Mouse (Mus musculus) gastrocnemius, postnatal 25 days (tissue): ENCODE measurements around the gene Tmem102. TPM values are rescaled to one million over a fixed set of nuclear protein-coding genes. Genes with fewer than 3 reads are reported as not detected.

Source experiments
- DNase-seq: peaks from one replicate; pipeline ENCODE4 v3.0.0; 2022
- total RNA-seq, 2 experiments: library from RNA; stranded (reverse); gene quantifications; 1 replicate in 1 of 2; 2 replicates in 1 of 2; pipeline ENCODE4 v1.2.3; 2021

Gene Tmem102
- total RNA-seq, 2 experiments from 2014 or later = 0.18 to 0.35 TPM

GRCm38 (mm10) chr11:69757303-69758089, 47.9 kb downstream of the Tmem102 start:
- no peak for DNase-seq

DNA sequence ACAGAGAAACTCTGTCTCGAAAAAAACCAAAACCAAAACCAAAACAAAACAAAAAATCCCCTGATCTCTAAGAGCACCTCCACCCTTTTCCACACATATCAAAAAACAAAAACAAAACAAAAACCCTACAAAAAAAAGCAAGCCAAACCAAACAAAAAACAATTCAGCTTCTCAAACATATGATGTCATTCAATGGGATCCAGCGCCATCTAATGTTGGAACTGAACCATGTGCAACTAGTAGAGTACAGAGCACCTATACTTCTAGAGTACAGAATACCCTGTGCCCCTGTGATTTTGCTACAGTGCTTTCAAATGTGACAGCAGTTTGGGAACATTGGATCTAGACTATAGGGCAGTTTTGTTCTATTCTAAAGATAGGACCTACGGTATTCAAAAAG, 50.7 kb downstream of the Tmem102 start:
- DNase-seq = no peak

- no peak for DNase-seq
These were observed 51.2 kb downstream of the Tmem102 start for GRCm38 (mm10) chr11:69754233-69754632.

Other genes starting within 250 kb of the Tmem102 start
- gene Efnb3, start 245.4 kb downstream of the Tmem102 start, total RNA-seq = under 1 TPM; 0.35 to 0.69 TPM
- 1 to 10 TPM; 3.4 to 3.7 TPM for gene Wrap53, start 225.4 kb downstream of the Tmem102 start, total RNA-seq
- 10 to 100 TPM; 12.2 to 12.7 TPM for gene Trp53, start 225.3 kb downstream of the Tmem102 start, total RNA-seq
- 100 to 1,000 TPM; 365 to 378 TPM for gene Atp1b2, start 199.7 kb downstream of the Tmem102 start, total RNA-seq
- gene Shbg, start 187.7 kb downstream of the Tmem102 start, total RNA-seq = under 1 TPM in 1 of 2 experiments, not detected in 1; 0.62 TPM
- 1 to 10 TPM; 2.3 to 2.8 TPM for gene Sat2, start 183.6 kb downstream of the Tmem102 start, total RNA-seq
- 10 to 100 TPM; 76.0 to 77.1 TPM for gene Fxr2, start 172.6 kb downstream of the Tmem102 start, total RNA-seq
- gene Sox15, start 150.3 kb downstream of the Tmem102 start, total RNA-seq = not detected
- gene Mpdu1, start 143.0 kb downstream of the Tmem102 start, total RNA-seq = 10 to 100 TPM in 1 of 2 experiments, 1 to 10 TPM in 1; 6.6 to 10.0 TPM
- 1 to 10 TPM; 1.3 to 9.1 TPM for gene Cd68, start 139.5 kb downstream of the Tmem102 start, total RNA-seq
- gene Eif4a1, start 133.2 kb downstream of the Tmem102 start, total RNA-seq = 100 to 1,000 TPM in 1 of 2 experiments, 10 to 100 TPM in 1; 99.8 to 102 TPM
- 10 to 100 TPM; 19.1 to 23.5 TPM for gene Senp3, start 123.5 kb downstream of the Tmem102 start, total RNA-seq
- gene Tnfsf13, start 119.8 kb downstream of the Tmem102 start, total RNA-seq = 1 to 10 TPM in 1 of 2 experiments, under 1 TPM in 1; 0.67 to 1.5 TPM
- gene Tnfsf12, start 109.8 kb downstream of the Tmem102 start, total RNA-seq = 10 to 100 TPM in 1 of 2 experiments, 1 to 10 TPM in 1; 8.3 to 11.6 TPM
- 1 to 10 TPM in 1 of 2 experiments, under 1 TPM in 1; 0.87 to 2.1 TPM for gene Tnfsfm13, start 109.5 kb downstream of the Tmem102 start, total RNA-seq
- gene Polr2a, start 47.0 kb downstream of the Tmem102 start, total RNA-seq = 10 to 100 TPM; 24.7 to 27.5 TPM
- gene Slc35g3, start 43.7 kb downstream of the Tmem102 start, total RNA-seq = not detected
- gene Zbtb4, start 39.7 kb downstream of the Tmem102 start, total RNA-seq = 10 to 100 TPM; 23.0 to 28.1 TPM
- gene Chrnb1, start 9.7 kb downstream of the Tmem102 start, total RNA-seq = 10 to 100 TPM; 36.2 to 53.1 TPM
- gene Fgf11, start 3.8 kb downstream of the Tmem102 start, total RNA-seq = 1 to 10 TPM; 6.3 to 6.7 TPM
- not detected for gene Gm39566, start 9.7 kb upstream of the Tmem102 start, total RNA-seq
- not detected for gene Spem2, start 12.8 kb upstream of the Tmem102 start, total RNA-seq
- gene Spem1, start 16.6 kb upstream of the Tmem102 start, total RNA-seq = not detected
- 1 to 10 TPM; 3.1 to 3.9 TPM for gene Nlgn2, start 32.2 kb upstream of the Tmem102 start, total RNA-seq
- 100 to 1,000 TPM; 126 to 144 TPM for gene Tmem256, start 32.9 kb upstream of the Tmem102 start, total RNA-seq
- gene Plscr3, start 40.8 kb upstream of the Tmem102 start, total RNA-seq = 10 to 100 TPM; 10.8 to 13.7 TPM
- gene Tnk1, start 53.1 kb upstream of the Tmem102 start, total RNA-seq = under 1 TPM in 1 of 2 experiments, not detected in 1; 0.11 TPM
- not detected for gene Tmem95, start 72.4 kb upstream of the Tmem102 start, total RNA-seq
- 1 to 10 TPM; 1.7 to 2.2 TPM for gene Kctd11, start 75.8 kb upstream of the Tmem102 start, total RNA-seq
- under 1 TPM; 0.26 to 0.38 TPM for gene Acap1, start 89.9 kb upstream of the Tmem102 start, total RNA-seq
- gene 2810408A11Rik, start 95.4 kb upstream of the Tmem102 start, total RNA-seq = not detected
- gene Neurl4, start 95.4 kb upstream of the Tmem102 start, total RNA-seq = 10 to 100 TPM; 25.4 to 26.0 TPM
- 10 to 100 TPM; 34.6 to 35.2 TPM for gene Gps2, start 108.3 kb upstream of the Tmem102 start, total RNA-seq
- 100 to 1,000 TPM; 417 to 422 TPM for gene Eif5a, start 116.3 kb upstream of the Tmem102 start, total RNA-seq
- 10 to 100 TPM; 10.4 to 10.9 TPM for gene Ybx2, start 130.2 kb upstream of the Tmem102 start, total RNA-seq
- 100 to 1,000 TPM; 306 to 340 TPM for gene Slc2a4, start 142.6 kb upstream of the Tmem102 start, total RNA-seq
- gene Cldn7, start 159.2 kb upstream of the Tmem102 start, total RNA-seq = under 1 TPM in 1 of 2 experiments, not detected in 1; 0.91 TPM
- gene Ctdnep1, start 175.5 kb upstream of the Tmem102 start, total RNA-seq = 100 to 1,000 TPM; 195 to 205 TPM
- gene Elp5, start 176.9 kb upstream of the Tmem102 start, total RNA-seq = 10 to 100 TPM; 37.0 to 44.2 TPM
- gene Gabarap, start 185.5 kb upstream of the Tmem102 start, total RNA-seq = 100 to 1,000 TPM; 148 to 170 TPM
- 10 to 100 TPM; 15.0 to 16.1 TPM for gene Phf23, start 190.2 kb upstream of the Tmem102 start, total RNA-seq
- 1 to 10 TPM; 3.7 to 4.1 TPM for gene Dvl2, start 195.0 kb upstream of the Tmem102 start, total RNA-seq
- gene Acadvl, start 209.8 kb upstream of the Tmem102 start, total RNA-seq = 100 to 1,000 TPM; 342 to 380 TPM
- gene Dlg4, start 211.3 kb upstream of the Tmem102 start, total RNA-seq = 1 to 10 TPM; 5.6 to 6.9 TPM
- gene Asgr1, start 248.5 kb upstream of the Tmem102 start, total RNA-seq = not detected